Mouse (Mus musculus) midbrain, postnatal 0 days (tissue): ENCODE results near the gene Gnai2. TPM values are rescaled to one million over a fixed set of nuclear protein-coding genes. Genes with fewer than 3 reads are reported as not detected.
A peak's percentile ranks its signal among the peaks of the same experiment; 100 is the strongest.

ENCODE experiments used
- ATAC-seq: fragments of 200-750 bp; cut with Nextera tagmentation; 2 replicates; pipeline ENCODE4 v1.8.0; 2017; ENCODE audit warnings: moderate number of reproducible peaks, mild to moderate bottlenecking, moderate TSS enrichment, moderate library complexity; ENCODE audit not compliant: low FRiP score
- DNase-seq: peaks from one replicate; pipeline ENCODE4 v3.0.0-alpha.2; 2015; ENCODE audit warnings: low spot score
- H3K27ac ChIP-seq: fragments of 300-500 bp; sonication (generic); 2 replicates; pipeline ENCODE4 v1.5.1; 2014; ENCODE audit warnings: low read depth, mild to moderate bottlenecking, low read length, mixed read lengths
- H3K27me3 ChIP-seq: fragments of 300-500 bp; sonication (generic); 2 replicates; pipeline ENCODE4 v1.6.1; 2014; ENCODE audit warnings: low read length, control low read depth, mixed read lengths; ENCODE audit not compliant: insufficient read depth
- H3K36me3 ChIP-seq: fragments of 300-500 bp; sonication (generic); 2 replicates; pipeline ENCODE4 v1.6.1; 2014; ENCODE audit warnings: low read length, control low read depth, mixed read lengths; ENCODE audit not compliant: insufficient read depth
- H3K4me1 ChIP-seq: fragments of 300-500 bp; sonication (generic); 2 replicates; pipeline ENCODE4 v1.6.1; 2014; ENCODE audit warnings: mild to moderate bottlenecking, control low read depth, antibody characterized with exemption, low read length, mixed read lengths; ENCODE audit not compliant: insufficient read depth
- H3K4me2 ChIP-seq: fragments of 300-500 bp; sonication (generic); 2 replicates; pipeline ENCODE4 v1.6.1; 2014; ENCODE audit warnings: low read depth, mild to moderate bottlenecking, low read length, mixed read lengths; ENCODE audit not compliant: poor library complexity, severe bottlenecking
- H3K4me3 ChIP-seq: fragments of 300-500 bp; sonication (generic); 2 replicates; pipeline ENCODE4 v1.5.1; 2014; ENCODE audit warnings: low read depth, mild to moderate bottlenecking, low read length, moderate library complexity
- H3K9ac ChIP-seq: fragments of 300-500 bp; sonication (generic); replicated peaks from 2 replicates; pipeline ENCODE4 v1.6.1; 2014; ENCODE audit warnings: mild to moderate bottlenecking, low read length, moderate library complexity, mixed read lengths; ENCODE audit not compliant: poor library complexity, severe bottlenecking
- H3K9me3 ChIP-seq: fragments of 300-500 bp; sonication (generic); 2 replicates; pipeline ENCODE4 v1.6.1; 2016; ENCODE audit warnings: low read length, control low read depth
- CTCF ChIP-seq: IDR thresholded peaks from 2 replicates; pipeline ENCODE4 v1.5.1; 2016; ENCODE audit warnings: antibody characterized with exemption, mild to moderate bottlenecking
- WGBS: fragments of 180-500 bp; shearing (Covaris S2); extraction: QIAGEN DNeasy Blood & Tissue Kit; methylation state at CpG from one replicate; pipeline ENCODE4 v1.1.7; 2014; 5-methylcytosine and 5-hydroxymethylcytosine counted together
- polyA plus RNA-seq: library from polyadenylated mRNA; unstranded; fragments of >200 nt; fragmentation: Nextera tagmentation; extraction: Ambion mirVana; gene quantifications from 2 replicates; pipeline ENCODE4 v1.2.1, GENCODE M21; 2015
- total RNA-seq: library from RNA; depleted of rRNA; stranded (reverse); fragments of >200 nt; gene quantifications from 2 replicates; pipeline ENCODE4 v1.2.3, GENCODE M21; 2014

Gnai2 gene
- total and polyA plus RNA-seq, 2 experiments from 2014 or later: 241 to 264 TPM

DNA sequence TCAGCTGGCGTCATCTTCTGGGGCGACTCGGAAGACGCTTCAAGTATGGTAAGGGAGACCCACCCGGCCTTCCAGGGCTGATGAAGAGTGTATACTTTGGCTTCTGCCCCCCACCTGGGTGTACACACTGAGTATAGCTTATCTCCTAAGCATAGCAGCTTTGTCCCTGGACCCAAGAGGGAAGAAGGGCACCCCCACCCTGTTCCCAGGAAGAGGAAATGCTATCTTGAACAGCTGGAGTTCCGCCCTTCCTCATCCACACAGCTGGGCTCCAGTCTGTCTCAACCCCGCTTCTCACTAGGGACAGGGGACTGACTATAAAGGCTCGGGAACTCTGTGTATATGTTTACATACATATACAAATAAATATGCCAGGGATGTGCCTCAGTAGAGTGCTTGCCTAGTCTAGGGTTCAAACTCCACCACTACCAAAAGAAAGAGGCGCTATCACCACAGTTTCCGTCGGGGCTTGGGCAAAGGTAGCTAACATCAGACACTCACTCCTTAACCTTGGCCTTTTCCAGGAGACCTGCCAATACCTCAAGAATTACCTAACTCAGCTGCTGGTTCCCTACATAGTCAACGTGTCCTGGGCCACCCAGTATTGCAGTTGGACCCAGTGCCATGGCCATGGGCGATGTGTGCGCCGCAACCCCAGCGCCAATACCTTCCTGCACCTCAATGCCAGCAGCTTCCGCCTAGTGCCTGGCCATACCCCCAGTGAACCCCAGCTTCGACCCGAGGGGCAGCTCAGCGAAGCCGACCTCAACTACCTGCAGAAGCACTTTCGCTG, 63.4 kb downstream of the Gnai2 start:
- peaks cover 15% of the 10 kb centered on the region for H3K36me3 ChIP-seq
- H3K4me3 ChIP-seq: no peak overlapping the region
- H3K27ac ChIP-seq: no peak overlapping the region
- no peak for ATAC-seq
- no peak for DNase-seq
- H3K9ac ChIP-seq: no peak overlapping the region
- TF ChIP-seq CTCF: no peak
- no peaks in the 10 kb centered on the region for H3K9me3 ChIP-seq
- no peak overlapping the region for H3K4me2 ChIP-seq
- WGBS: 93% methylated on average over 22 of the region's 22 CpGs
- no peaks in the 10 kb centered on the region for H3K27me3 ChIP-seq
- peaks cover 20% of the 10 kb centered on the region for H3K4me1 ChIP-seq

DNA sequence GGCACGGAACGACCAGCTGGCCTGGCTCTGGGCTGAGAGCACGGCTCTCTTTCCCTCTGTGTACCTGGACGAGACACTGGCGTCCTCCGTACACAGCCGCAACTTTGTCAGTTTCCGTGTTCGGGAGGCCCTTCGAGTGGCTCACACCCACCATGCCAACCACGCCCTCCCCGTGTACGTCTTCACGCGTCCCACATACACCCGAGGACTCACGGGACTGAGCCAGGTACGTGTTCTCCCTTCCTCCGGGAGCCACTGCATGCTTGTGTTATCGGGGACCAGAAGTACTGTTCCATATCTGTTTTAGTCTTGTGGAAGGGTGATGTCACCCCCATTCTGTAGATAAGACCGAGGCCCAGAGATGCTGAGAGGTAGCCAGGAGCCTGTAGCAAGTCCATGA, 64.3 kb downstream of the Gnai2 start:
- Histone ChIP-seq H3K9ac (no peak overlapping the region), H3K9me3 (no peaks in the 10 kb centered on the region), H3K4me3 (no peak overlapping the region; the same call in 1 of the 2 replicates), H3K4me1 (peaks cover 20% of the 10 kb centered on the region), H3K4me2 (peak overlapping the region; percentile 80; the same call in 1 of the 2 replicates), H3K27ac (no peak overlapping the region), H3K36me3 (peaks cover 15% of the 10 kb centered on the region), H3K27me3 (no peaks in the 10 kb centered on the region)
- no peak for ATAC-seq
- TF ChIP-seq CTCF: no peak
- no peak for DNase-seq
- WGBS: 94% methylated on average over 21 of the region's 21 CpGs

DNA sequence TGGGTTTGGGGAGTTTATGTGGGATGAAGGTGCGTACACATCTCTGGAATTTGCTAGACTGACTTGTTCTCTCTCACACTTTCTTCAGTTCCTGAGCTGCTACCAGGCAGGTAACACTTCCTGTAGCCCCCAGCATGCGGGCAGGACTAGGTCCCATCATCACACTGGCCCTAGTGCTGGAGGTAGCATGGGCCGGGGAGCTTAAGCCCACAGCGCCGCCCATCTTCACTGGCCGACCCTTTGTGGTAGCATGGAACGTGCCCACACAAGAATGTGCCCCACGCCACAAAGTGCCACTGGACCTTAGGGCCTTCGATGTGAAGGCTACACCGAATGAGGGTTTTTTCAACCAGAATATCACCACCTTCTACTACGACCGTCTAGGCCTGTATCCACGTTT, 65.2 kb downstream of the Gnai2 start:
- Histone ChIP-seq H3K27ac (peak overlapping the region; percentile 80; the same call in 1 of the 2 replicates), H3K4me2 (peak overlapping the region; percentile 80), H3K36me3 (peaks cover 21% of the 10 kb centered on the region), H3K27me3 (no peaks in the 10 kb centered on the region), H3K4me3 (peak overlapping the region; percentile 76), H3K9ac (peak overlapping the region; percentile 77), H3K4me1 (peaks cover 20% of the 10 kb centered on the region), H3K9me3 (no peaks in the 10 kb centered on the region)
- DNase-seq: no peak
- ATAC-seq: no peak
- 47% methylated on average over 13 of the region's 13 CpGs for WGBS
- no peak for TF ChIP-seq CTCF

DNA sequence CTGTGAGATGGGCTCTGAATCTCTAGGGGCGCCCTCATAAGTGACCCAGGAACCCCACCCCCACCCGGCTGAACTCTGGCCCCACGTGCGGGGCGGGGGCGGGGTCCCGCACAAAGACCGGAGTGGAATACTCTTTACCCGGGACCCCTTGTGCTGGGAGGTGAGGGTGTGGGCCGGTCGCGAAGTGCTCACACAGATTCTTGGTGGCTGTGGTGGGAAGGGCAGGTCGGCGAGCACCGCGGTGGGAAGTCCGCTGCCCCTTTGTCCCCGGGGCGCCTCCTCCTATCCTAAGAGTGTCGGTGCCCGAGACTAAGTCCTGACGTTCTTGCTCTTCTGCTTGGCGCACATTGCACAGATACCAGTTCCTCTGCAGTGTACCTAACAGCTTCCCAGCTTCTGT, 65.9 kb downstream of the Gnai2 start:
- under 1% methylated on average over 20 of the region's 23 CpGs for WGBS
- Histone ChIP-seq H3K27ac (peak overlapping the region; percentile 80), H3K4me3 (peak overlapping the region; percentile 76), H3K27me3 (no peaks in the 10 kb centered on the region), H3K4me2 (peak overlapping the region; percentile 80), H3K36me3 (peaks cover 23% of the 10 kb centered on the region), H3K9ac (peak overlapping the region; percentile 77), H3K4me1 (peaks cover 20% of the 10 kb centered on the region), H3K9me3 (no peaks in the 10 kb centered on the region)
- DNase-seq (no peak), ATAC-seq (peak; percentile 31)
- no peak for TF ChIP-seq CTCF

DNA sequence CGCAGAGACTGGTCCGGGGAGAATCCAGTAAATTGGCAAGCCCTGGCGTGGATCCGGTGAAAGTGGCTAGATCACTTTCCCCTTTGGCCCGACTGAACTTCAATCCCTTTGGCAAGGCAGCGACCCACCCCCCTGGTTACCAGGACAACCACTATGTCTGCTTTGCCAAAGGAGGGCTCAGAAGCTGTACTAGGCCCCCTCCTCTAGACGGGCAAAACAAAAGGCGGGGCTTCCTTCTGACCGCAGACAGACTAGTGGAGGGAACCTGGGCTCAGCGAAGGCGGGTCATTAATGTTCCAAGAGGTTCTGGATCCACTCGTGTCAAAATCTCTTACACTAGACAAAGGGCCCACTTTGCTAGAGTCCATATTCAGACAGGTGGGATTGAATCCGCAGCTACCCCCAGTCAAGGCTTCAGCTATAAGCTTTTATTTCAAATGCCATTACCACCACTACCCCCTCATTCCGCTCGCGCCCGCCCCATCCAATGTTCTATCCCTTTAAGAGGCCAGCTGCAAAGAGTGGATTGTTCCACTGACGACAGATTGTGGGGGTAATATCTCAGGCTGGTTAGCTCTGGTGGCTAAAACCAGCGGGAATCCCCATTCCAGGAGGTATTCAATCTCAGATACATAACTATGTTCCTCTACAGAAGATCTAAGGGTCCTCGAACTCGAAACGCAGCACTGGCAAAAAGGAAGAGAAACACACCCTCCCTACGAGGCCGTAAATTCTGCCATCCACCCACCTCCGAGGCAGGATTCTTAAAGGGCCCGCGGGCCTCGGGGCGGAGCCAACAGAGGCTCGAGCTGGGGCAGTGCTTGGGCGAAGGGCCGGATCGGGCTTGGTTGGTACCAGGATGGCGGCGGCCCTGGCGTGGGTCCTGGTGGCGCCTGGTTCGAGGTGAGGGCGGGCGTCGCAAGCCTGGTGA, 66.6 kb downstream of the Gnai2 start:
- Histone ChIP-seq H3K4me1 (peaks cover 26% of the 10 kb centered on the region), H3K36me3 (peaks cover 23% of the 10 kb centered on the region), H3K27ac (peak overlapping the region; percentile 80), H3K9ac (peak overlapping the region; percentile 77), H3K9me3 (no peaks in the 10 kb centered on the region), H3K4me2 (peak overlapping the region; percentile 80), H3K4me3 (peak overlapping the region; percentile 76), H3K27me3 (no peaks in the 10 kb centered on the region)
- ATAC-seq (peak; percentile 85), DNase-seq (peak; percentile 93)
- no peak for TF ChIP-seq CTCF
- WGBS: under 1% methylated on average over 41 of the region's 41 CpGs
